Mouse (Mus musculus) ES-Bruce4 (cell line): Measurements from ENCODE around the gene Esf1. TPM values are rescaled to one million over a fixed set of nuclear protein-coding genes. Genes with fewer than 3 reads are reported as not detected.
"Not testable (repeated sequence)": the region's sequence is repeated elsewhere in the genome, so short reads cannot be mapped to it uniquely, and the experiment has no call there.

Source experiments
- H3K27ac ChIP-seq: 2 replicates; pipeline ENCODE4 v1.5.1; 2012; ENCODE audit warnings: low read length, inconsistent platforms; ENCODE audit not compliant: insufficient read depth
- H3K27me3 ChIP-seq: 2 replicates; pipeline ENCODE4 v1.6.1; 2012; ENCODE audit warnings: mild to moderate bottlenecking, low read length, inconsistent platforms; ENCODE audit not compliant: control insufficient read depth, poor library complexity, insufficient read depth, severe bottlenecking
- H3K36me3 ChIP-seq: 2 replicates; pipeline ENCODE4 v1.6.1; 2012; ENCODE audit warnings: inconsistent platforms, mild to moderate bottlenecking, low read length, moderate library complexity; ENCODE audit not compliant: control insufficient read depth, poor library complexity, insufficient read depth, severe bottlenecking
- H3K4me1 ChIP-seq: one replicate; pipeline ENCODE4 v1.8.1; 2011; ENCODE audit warnings: low read length; ENCODE audit not compliant: control insufficient read depth, insufficient read depth
- H3K4me3 ChIP-seq: 2 replicates; pipeline ENCODE4 v1.5.1; 2011; ENCODE audit warnings: low read depth, mild to moderate bottlenecking, low read length
- H3K9ac ChIP-seq: 2 replicates; pipeline ENCODE4 v1.6.1; 2012; ENCODE audit warnings: low read depth, mild to moderate bottlenecking, inconsistent platforms; ENCODE audit not compliant: poor library complexity, severe bottlenecking
- H3K9me3 ChIP-seq: replicated peaks from 2 replicates; pipeline ENCODE4 v1.6.1; 2012; ENCODE audit warnings: mild to moderate bottlenecking, low read length, inconsistent platforms; ENCODE audit not compliant: control insufficient read depth, poor library complexity, insufficient read depth, severe bottlenecking
- CTCF ChIP-seq: IDR thresholded peaks from one replicate; pipeline ENCODE4 v1.8.1; 2011; ENCODE audit warnings: low read depth, low read length
- EP300 ChIP-seq: IDR thresholded peaks from 2 replicates; pipeline ENCODE4 v1.6.1; 2011; ENCODE audit warnings: low read depth, low read length; ENCODE audit not compliant: insufficient read depth
- POLR2A ChIP-seq: IDR thresholded peaks from one replicate; pipeline ENCODE4 v1.8.1; 2011; ENCODE audit warnings: low read length; ENCODE audit not compliant: insufficient read depth
- polyA plus RNA-seq: library from polyadenylated mRNA; stranded (reverse); fragments of >200 nt; gene quantifications from 2 replicates; pipeline ENCODE4 v1.2.4, GENCODE M21; 2011; ENCODE audit warnings: low read depth; ENCODE audit not compliant: missing spikeins, insufficient read depth, insufficient read length

Esf1 gene
- polyA plus RNA-seq, 1 experiment: 65.2 TPM

- no peak for TF ChIP-seq POLR2A
- TF ChIP-seq EP300: no peak
- TF ChIP-seq CTCF: no peak
- Histone ChIP-seq H3K36me3 (peaks cover 5% of the 10 kb centered on the region), H3K9me3 (no peaks in the 10 kb centered on the region), H3K27me3 (no peaks in the 10 kb centered on the region), H3K27ac (no peak overlapping the region), H3K4me1 (no peaks in the 10 kb centered on the region), H3K9ac (no peak overlapping the region), H3K4me3 (no peak overlapping the region)
Observed at GRCm38 (mm10) chr2:140200713-140201112, 30.3 kb upstream of the Esf1 start.

- not testable (repeated sequence) for H3K27me3 ChIP-seq, H3K4me3 ChIP-seq, H3K9ac ChIP-seq, H3K9me3 ChIP-seq, H3K36me3 ChIP-seq, H3K4me1 ChIP-seq
- H3K27ac ChIP-seq: peak overlapping the region; percentile 72
Observed at GRCm38 (mm10) chr2:140185685-140186210, 15.4 kb upstream of the Esf1 start.

GRCm38 (mm10) chr2:140170803-140171553 lies 614 bp upstream of the Esf1 start:
- Histone ChIP-seq H3K4me1 (no peaks in the 10 kb centered on the region), H3K9ac (peak overlapping the region; percentile 79), H3K4me3 (peak overlapping the region; percentile 97), H3K27me3 (no peaks in the 10 kb centered on the region), H3K36me3 (peaks cover 14% of the 10 kb centered on the region), H3K9me3 (no peaks in the 10 kb centered on the region), H3K27ac (peak overlapping the region; percentile 85)
- 0 out of 2 replicates have a peak, but pooled peaks have one; percentile 2 for TF ChIP-seq EP300
- TF ChIP-seq POLR2A: no peak

GRCm38 (mm10) chr2:140169057-140169456 lies 1.3 kb downstream of the Esf1 start:
- Histone ChIP-seq H3K27me3 (no peaks in the 10 kb centered on the region), H3K9me3 (no peaks in the 10 kb centered on the region), H3K4me1 (no peaks in the 10 kb centered on the region), H3K4me3 (no peak overlapping the region), H3K27ac (no peak overlapping the region), H3K36me3 (peaks cover 21% of the 10 kb centered on the region), H3K9ac (peak overlapping the region; percentile 79; the same call in 1 of the 2 replicates)
- no peak for TF ChIP-seq POLR2A
- TF ChIP-seq EP300: no peak
- no peak for TF ChIP-seq CTCF

- TF ChIP-seq POLR2A: no peak
- TF ChIP-seq CTCF: no peak
- no peak overlapping the region for H3K27ac ChIP-seq
- no peak overlapping the region for H3K4me3 ChIP-seq
- peaks cover 48% of the 10 kb centered on the region for H3K36me3 ChIP-seq
- H3K9me3 ChIP-seq: no peaks in the 10 kb centered on the region
- H3K9ac ChIP-seq: no peak overlapping the region
- no peaks in the 10 kb centered on the region for H3K4me1 ChIP-seq
- no peaks in the 10 kb centered on the region for H3K27me3 ChIP-seq
Observed at GRCm38 (mm10) chr2:140163351-140163854, 7.0 kb downstream of the Esf1 start.

GRCm38 (mm10) chr2:140159186-140159730 lies 11.1 kb downstream of the Esf1 start:
- Histone ChIP-seq H3K9ac (no peak overlapping the region), H3K4me3 (no peak overlapping the region), H3K27ac (no peak overlapping the region), H3K27me3 (no peaks in the 10 kb centered on the region), H3K4me1 (no peaks in the 10 kb centered on the region), H3K36me3 (peaks cover 54% of the 10 kb centered on the region), H3K9me3 (no peaks in the 10 kb centered on the region)
- TF ChIP-seq EP300 (no peak), POLR2A (no peak), CTCF (no peak)

GRCm38 (mm10) chr2:140151743-140152142 lies 18.6 kb downstream of the Esf1 start, which contains the start of gene Gm17374:
Gene Gm17374 (plus strand): TSS chr2:140152043.
- H3K27ac ChIP-seq, H3K9me3 ChIP-seq, H3K9ac ChIP-seq, H3K4me3 ChIP-seq, H3K4me1 ChIP-seq, H3K27me3 ChIP-seq: not testable (repeated sequence)
- H3K36me3 ChIP-seq: peaks cover 36% of the 10 kb centered on the region
